Mouse (Mus musculus) kidney, postnatal 0 days (tissue): ENCODE measurements at regions not wholly inside any gene's neighbourhood (a gene's known extent, or its start where the extent isn't known, plus 50 kb on each side); places are given as distances from the start of the nearest gene placed in this dataset.

ENCODE experiments used
- ATAC-seq: fragments of 200-750 bp; cut with Nextera tagmentation; replicated peaks from 2 replicates; pipeline ENCODE4 v1.8.0; 2017; ENCODE audit warnings: low read depth, moderate number of reproducible peaks, moderate TSS enrichment, moderate library complexity; ENCODE audit not compliant: low FRiP score
- DNase-seq: peaks from one replicate; pipeline ENCODE4 v3.0.0-alpha.2; 2016; ENCODE audit warnings: low spot score
- H3K27ac ChIP-seq: fragments of 300-500 bp; sonication (generic); 2 replicates; pipeline ENCODE4 v1.5.1; 2014; ENCODE audit warnings: mild to moderate bottlenecking
- H3K27me3 ChIP-seq: fragments of 300-500 bp; sonication (generic); 2 replicates; pipeline ENCODE4 v1.6.1; 2014; ENCODE audit warnings: low read length, mixed read lengths; ENCODE audit not compliant: insufficient read depth
- H3K36me3 ChIP-seq: fragments of 300-500 bp; sonication (generic); 2 replicates; pipeline ENCODE4 v1.6.1; 2014; ENCODE audit warnings: low read length, mixed read lengths; ENCODE audit not compliant: insufficient read depth
- H3K4me1 ChIP-seq: fragments of 300-500 bp; sonication (generic); replicated peaks from 2 replicates; pipeline ENCODE4 v1.6.1; 2014; ENCODE audit warnings: antibody characterized with exemption, low read length, mixed read lengths; ENCODE audit not compliant: insufficient read depth
- H3K4me2 ChIP-seq: fragments of 300-500 bp; sonication (generic); 2 replicates; pipeline ENCODE4 v1.6.1; 2014; ENCODE audit warnings: mild to moderate bottlenecking, low read length, moderate library complexity, mixed read lengths
- H3K4me3 ChIP-seq: fragments of 300-500 bp; sonication (generic); replicated peaks from 2 replicates; pipeline ENCODE4 v1.5.1; 2014; ENCODE audit warnings: low read depth, low read length
- H3K9ac ChIP-seq: fragments of 300-500 bp; sonication (generic); 2 replicates; pipeline ENCODE4 v1.6.1; 2014; ENCODE audit warnings: low read depth, low read length
- H3K9me3 ChIP-seq: fragments of 300-500 bp; sonication (generic); replicated peaks from 2 replicates; pipeline ENCODE4 v1.6.1; 2016; ENCODE audit warnings: low read length, inconsistent platforms, mixed read lengths
- CTCF ChIP-seq: IDR thresholded peaks from 2 replicates; pipeline ENCODE4 v1.5.1; 2016; ENCODE audit warnings: antibody characterized with exemption, low read depth, mild to moderate bottlenecking, moderate library complexity
- WGBS: fragments of 180-500 bp; shearing (Covaris S2); extraction: QIAGEN DNeasy Blood & Tissue Kit; methylation state at CpG from one replicate; pipeline ENCODE4 v1.1.7; 2014; 5-methylcytosine and 5-hydroxymethylcytosine counted together

DNA sequence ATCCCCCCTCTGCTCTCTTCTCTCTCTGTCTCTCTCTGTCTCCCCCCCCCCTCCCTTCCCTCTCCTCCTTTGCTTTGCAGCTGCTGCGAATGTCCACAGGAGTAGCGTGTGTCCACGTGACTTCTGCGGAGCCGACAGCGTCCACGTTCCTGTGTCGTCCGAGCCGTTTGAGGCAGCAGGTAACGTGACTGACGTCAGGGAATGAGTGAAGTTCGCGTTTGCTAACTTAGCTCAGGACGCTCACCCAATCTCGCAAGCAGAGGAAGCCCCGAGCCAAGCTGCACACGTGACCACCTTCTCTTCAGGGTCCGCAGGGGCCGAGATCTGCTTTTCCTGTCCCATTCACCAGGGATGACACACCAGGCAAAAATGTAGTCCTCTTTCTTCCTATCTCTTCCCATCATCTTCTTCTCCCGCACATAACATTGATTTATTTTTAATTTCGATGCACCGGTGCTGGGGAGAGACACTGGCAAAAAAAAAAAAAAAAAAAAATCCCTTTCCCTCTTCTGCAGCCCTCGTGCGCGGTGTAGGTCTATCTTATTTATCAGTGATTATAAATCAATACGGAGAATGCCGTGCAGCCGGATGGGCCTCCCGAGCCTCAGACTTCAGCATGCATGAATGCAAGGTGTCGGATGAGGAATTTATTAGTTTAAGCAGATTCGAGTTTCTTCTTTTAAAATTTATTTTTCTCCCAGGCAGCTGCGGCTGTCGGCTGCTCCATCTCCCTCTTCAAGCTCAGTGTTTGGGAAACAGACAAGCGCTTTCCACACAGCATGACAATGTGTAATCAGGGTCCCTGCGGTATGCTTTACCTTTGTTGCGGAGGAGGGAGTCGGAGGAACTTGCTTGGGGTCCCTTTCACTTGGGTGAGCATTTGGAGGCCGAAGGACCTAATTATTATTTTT is 164.3 kb downstream of the Vrk1 start:
- WGBS, result under 1% methylated on average over 39 of the region's 39 CpGs
- DNase-seq, result peak; percentile 37
- peak overlapping the region; percentile 67 for H3K4me2 ChIP-seq

DNA sequence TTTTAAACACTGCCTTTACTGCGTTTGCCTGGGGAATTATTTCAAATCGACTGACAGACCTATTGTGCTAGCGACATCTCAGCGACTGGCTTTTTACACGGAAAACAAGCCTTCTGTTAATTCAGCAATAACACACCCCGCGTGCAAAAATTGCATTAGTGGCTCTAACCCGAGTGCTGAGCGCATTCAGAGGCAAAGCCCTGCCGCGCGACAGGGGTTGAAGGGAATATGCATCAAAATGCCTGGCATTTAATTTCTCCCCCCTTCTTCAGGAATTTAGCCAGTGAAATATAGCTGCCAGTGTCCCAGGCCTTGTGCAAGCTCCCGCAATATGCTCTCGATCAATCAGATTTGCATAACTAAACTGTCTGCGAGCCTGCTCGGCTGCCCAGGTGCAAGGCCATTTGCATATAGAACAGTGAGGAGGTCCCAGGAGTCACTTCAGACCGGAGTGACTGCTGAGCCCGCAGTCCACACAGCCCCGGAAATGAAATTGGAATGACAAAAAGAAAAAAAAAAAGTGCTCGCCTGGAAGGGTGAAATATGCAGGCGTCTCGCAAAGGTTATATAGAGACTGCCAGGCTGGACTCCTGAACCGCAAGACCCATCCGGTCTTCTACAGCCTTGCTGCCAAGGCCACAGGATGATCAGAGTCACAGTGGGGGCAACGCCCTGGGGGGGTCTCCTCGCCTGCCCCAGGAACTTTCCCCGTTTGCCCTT is 165.1 kb downstream of the Vrk1 start:
- TF ChIP-seq CTCF, result no peak
- Histone ChIP-seq H3K4me1 (no peaks in the 10 kb centered on the region), H3K4me2 (peak overlapping the region; percentile 67), H3K9me3 (no peaks in the 10 kb centered on the region), H3K36me3 (no peaks in the 10 kb centered on the region), H3K4me3 (peak overlapping the region; percentile 35), H3K27ac (no peak overlapping the region), H3K9ac (no peak overlapping the region), H3K27me3 (no peaks in the 10 kb centered on the region)
- ATAC-seq (no peak), DNase-seq (peak; percentile 1)
- 4% methylated on average over 27 of the region's 27 CpGs for WGBS

More for the DNA sequence above, 164.3 kb downstream of the Vrk1 start:
- ATAC-seq, result no peak
- peak overlapping the region; percentile 35 for H3K4me3 ChIP-seq
- no peaks in the 10 kb centered on the region for H3K36me3 ChIP-seq
- no peaks in the 10 kb centered on the region for H3K27me3 ChIP-seq
- no peak for TF ChIP-seq CTCF
- H3K9ac ChIP-seq, result no peak overlapping the region
- H3K27ac ChIP-seq, result no peak overlapping the region
- H3K4me1 ChIP-seq, result no peaks in the 10 kb centered on the region
- no peaks in the 10 kb centered on the region for H3K9me3 ChIP-seq

DNA sequence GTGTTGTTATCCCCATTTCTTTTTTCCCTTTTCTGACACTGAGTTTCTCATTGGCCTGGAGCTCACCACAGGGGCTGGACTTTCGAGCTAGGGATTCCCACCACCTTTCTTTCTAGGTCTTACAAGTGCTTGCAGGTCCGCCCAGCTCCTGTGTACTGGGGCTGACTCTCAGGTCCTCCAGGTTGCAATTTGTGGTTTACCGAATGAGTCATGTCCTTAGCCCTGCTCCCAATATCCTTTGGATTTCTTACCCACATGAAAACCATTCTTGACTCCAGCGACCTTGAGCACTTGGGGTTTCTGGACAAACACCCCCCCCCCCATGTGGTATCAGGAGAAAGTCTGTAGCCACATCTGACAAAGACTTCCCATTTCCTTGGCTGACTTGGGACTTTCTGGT is 167.3 kb downstream of the Vrk1 start:
- ATAC-seq (no peak), DNase-seq (no peak)
- no peak overlapping the region for H3K27ac ChIP-seq
- 66% methylated on average over 4 of the region's 4 CpGs for whole genome bisulfite sequencing
- H3K9ac ChIP-seq, result no peak overlapping the region
- no peaks in the 10 kb centered on the region for H3K4me1 ChIP-seq
- no peak for TF ChIP-seq CTCF
- H3K36me3 ChIP-seq, result no peaks in the 10 kb centered on the region
- no peak overlapping the region for H3K4me3 ChIP-seq
- H3K27me3 ChIP-seq, result no peaks in the 10 kb centered on the region
- no peak overlapping the region for H3K4me2 ChIP-seq
- no peaks in the 10 kb centered on the region for H3K9me3 ChIP-seq

DNA sequence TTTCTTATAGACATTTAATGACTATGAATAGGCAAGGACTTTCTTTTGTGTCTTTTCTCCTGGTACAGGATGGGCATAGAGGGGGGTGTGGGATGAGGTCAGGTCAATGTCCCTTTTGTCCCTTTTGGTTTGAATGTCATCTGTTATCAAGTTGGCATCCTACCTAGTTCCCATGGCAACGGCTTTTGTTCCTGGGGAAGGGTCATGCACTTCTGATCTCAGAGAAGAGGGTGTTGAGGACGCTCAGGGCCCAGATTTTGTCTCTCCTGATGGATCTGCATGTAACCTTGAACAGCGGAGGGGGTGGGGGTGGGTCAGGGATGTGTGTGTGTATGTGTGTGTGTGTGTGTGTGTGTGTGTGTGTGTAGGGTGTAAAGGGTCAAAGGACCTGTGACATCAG is 167.8 kb downstream of the Vrk1 start:
- Histone ChIP-seq H3K9me3 (no peaks in the 10 kb centered on the region), H3K9ac (no peak overlapping the region), H3K4me3 (no peak overlapping the region), H3K4me2 (no peak overlapping the region), H3K36me3 (no peaks in the 10 kb centered on the region), H3K27ac (no peak overlapping the region), H3K27me3 (no peaks in the 10 kb centered on the region), H3K4me1 (no peaks in the 10 kb centered on the region)
- ATAC-seq (no peak), DNase-seq (no peak)
- 74% methylated on average over 3 of the region's 3 CpGs for WGBS
- no peak for TF ChIP-seq CTCF

DNA sequence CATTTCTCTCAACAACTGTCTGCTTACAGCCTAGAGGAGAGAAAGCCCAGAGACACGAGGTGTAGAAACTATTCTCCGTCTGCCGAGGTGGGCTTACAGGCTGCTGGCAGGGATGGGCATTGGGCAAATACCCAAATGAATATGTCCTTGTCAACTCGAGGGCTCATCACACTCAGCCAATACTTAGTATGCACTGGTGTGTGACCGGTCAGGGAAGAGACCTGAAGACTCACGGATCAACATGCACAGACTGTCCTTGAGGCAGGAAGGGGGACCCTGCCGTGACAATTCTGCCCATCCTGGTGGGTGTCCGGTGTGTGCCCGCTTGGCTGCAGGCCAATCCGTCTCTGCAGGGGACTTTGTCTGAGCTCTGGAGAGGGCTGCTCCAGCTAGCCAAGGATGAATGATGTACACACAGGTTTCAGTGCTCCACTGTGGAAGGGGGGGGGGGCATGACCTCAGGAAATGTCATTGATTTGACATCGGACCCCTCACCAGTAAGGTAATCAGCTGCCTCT is 168.7 kb downstream of the Vrk1 start:
- no peak overlapping the region for H3K9ac ChIP-seq
- no peaks in the 10 kb centered on the region for H3K9me3 ChIP-seq
- no peak overlapping the region for H3K27ac ChIP-seq
- no peak overlapping the region for H3K4me3 ChIP-seq
- H3K27me3 ChIP-seq, result no peaks in the 10 kb centered on the region
- ATAC-seq (no peak), DNase-seq (no peak)
- WGBS, result 79% methylated on average over 11 of the region's 11 CpGs
- TF ChIP-seq CTCF, result no peak
- H3K36me3 ChIP-seq, result no peaks in the 10 kb centered on the region
- no peaks in the 10 kb centered on the region for H3K4me1 ChIP-seq
- H3K4me2 ChIP-seq, result no peak overlapping the region

DNA sequence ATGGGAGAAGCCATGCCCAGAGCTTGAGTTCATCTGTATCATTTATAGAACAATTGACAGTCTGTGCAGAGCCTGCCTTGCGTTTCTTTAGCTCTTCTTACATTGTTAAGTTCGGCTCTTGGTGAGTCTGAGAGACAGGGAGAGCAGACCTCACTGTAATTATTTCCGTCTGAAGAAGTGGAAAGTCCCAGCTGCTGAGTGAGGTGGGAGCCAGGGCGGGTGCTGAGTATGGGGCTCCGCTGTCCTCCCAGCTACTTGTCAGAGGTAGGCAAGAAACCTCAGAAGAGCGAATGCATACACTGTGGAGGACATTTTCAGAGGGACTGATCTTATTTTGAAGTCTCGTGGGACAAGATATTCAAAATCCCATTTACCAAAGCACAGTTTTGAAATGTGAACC is 172.9 kb downstream of the Vrk1 start:
- no peaks in the 10 kb centered on the region for H3K4me1 ChIP-seq
- H3K27me3 ChIP-seq, result no peaks in the 10 kb centered on the region
- ATAC-seq, result no peak
- no peak overlapping the region for H3K4me3 ChIP-seq
- DNase-seq, result no peak
- H3K36me3 ChIP-seq, result no peaks in the 10 kb centered on the region
- no peak overlapping the region for H3K9ac ChIP-seq
- WGBS, result 80% methylated on average over 7 of the region's 7 CpGs
- H3K9me3 ChIP-seq, result no peaks in the 10 kb centered on the region
- H3K27ac ChIP-seq, result no peak overlapping the region
- no peak overlapping the region for H3K4me2 ChIP-seq
- no peak for TF ChIP-seq CTCF
